Mouse (Mus musculus): Measurements from ENCODE around the gene Atp5d.

- TF ChIP-seq CTCF (IDR thresholded peaks at IDR 0.05; ENCODE audit: low read depth) (no peak), EP300 (IDR thresholded peaks at IDR 0.05; ENCODE audit: low read depth) (no peak)
These were observed 55.5 kb downstream of the Atp5d start for GRCm38 (mm10) chr10:80193976-80194375.
